Mouse (Mus musculus) limb, embryonic 10.5 days (tissue): ENCODE results near the gene Scn3b. TPM values are rescaled to one million over a fixed set of nuclear protein-coding genes. Genes with fewer than 3 reads are reported as not detected.

Experiments
- DNase-seq: peaks from one replicate; pipeline ENCODE4 v3.0.0-alpha.2; 2017; ENCODE audit warnings: low spot score
- H3K27ac ChIP-seq: fragments of 300-500 bp; sonication (generic); 2 replicates; pipeline ENCODE4 v1.5.1; 2016; ENCODE audit warnings: mild to moderate bottlenecking
- H3K27me3 ChIP-seq: fragments of 300-500 bp; sonication (generic); 2 replicates; pipeline ENCODE4 v1.6.1; 2016; ENCODE audit warnings: low read depth, mild to moderate bottlenecking; ENCODE audit not compliant: poor library complexity, severe bottlenecking
- H3K36me3 ChIP-seq: fragments of 300-500 bp; sonication (generic); 2 replicates; pipeline ENCODE4 v1.6.1; 2016; ENCODE audit warnings: mild to moderate bottlenecking, moderate library complexity
- H3K4me1 ChIP-seq: fragments of 300-500 bp; sonication (generic); 2 replicates; pipeline ENCODE4 v1.6.1; 2016
- H3K4me3 ChIP-seq: fragments of 300-500 bp; sonication (generic); 2 replicates; pipeline ENCODE4 v1.5.1; 2016; ENCODE audit warnings: mild to moderate bottlenecking, moderate library complexity
- H3K9me3 ChIP-seq: fragments of 300-500 bp; sonication (generic); replicated peaks from 2 replicates; pipeline ENCODE4 v1.6.1; 2016; ENCODE audit warnings: mild to moderate bottlenecking
- WGBS: fragments of 180-500 bp; shearing (Covaris S2); methylation state at CpG from one replicate; pipeline ENCODE4 v1.1.7; 2016; 5-methylcytosine and 5-hydroxymethylcytosine counted together
- polyA plus RNA-seq: library from polyadenylated mRNA; unstranded; fragments of >200 nt; fragmentation: Nextera tagmentation; extraction: Ambion mirVana; gene quantifications from 2 replicates; pipeline ENCODE4 v1.2.1, GENCODE M21; 2016

Scn3b gene
- polyA plus RNA-seq, 1 experiment from 2014 or later = 0.15 TPM

DNA sequence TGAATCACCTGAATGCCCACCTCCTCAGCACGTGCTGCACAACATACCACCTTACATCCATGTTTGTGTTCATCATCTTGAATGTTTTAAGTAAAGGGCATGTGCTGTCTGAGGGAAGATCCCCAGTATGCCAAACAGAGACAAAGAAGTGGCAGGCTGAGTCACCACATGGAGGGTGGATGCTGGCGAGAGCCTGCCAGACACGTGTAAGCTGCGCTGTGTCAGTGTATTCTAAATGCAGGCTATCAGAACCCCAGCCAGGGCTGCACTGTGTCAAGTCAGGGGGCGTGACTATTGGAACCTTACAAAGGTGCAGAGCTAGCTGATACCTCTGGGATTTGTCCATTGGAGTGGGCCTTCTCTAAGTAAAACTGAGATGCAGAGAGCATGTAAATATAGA lies 32.5 kb downstream of the Scn3b start:
- no peak overlapping the region for H3K27ac ChIP-seq
- H3K9me3 ChIP-seq = no peaks in the 10 kb centered on the region
- H3K4me3 ChIP-seq = no peak overlapping the region
- DNase-seq = no peak
- no peaks in the 10 kb centered on the region for H3K27me3 ChIP-seq
- H3K4me1 ChIP-seq = no peaks in the 10 kb centered on the region
- WGBS = 91% methylated on average over 5 of the region's 5 CpGs
- H3K36me3 ChIP-seq = peaks cover 37% of the 10 kb centered on the region

DNA sequence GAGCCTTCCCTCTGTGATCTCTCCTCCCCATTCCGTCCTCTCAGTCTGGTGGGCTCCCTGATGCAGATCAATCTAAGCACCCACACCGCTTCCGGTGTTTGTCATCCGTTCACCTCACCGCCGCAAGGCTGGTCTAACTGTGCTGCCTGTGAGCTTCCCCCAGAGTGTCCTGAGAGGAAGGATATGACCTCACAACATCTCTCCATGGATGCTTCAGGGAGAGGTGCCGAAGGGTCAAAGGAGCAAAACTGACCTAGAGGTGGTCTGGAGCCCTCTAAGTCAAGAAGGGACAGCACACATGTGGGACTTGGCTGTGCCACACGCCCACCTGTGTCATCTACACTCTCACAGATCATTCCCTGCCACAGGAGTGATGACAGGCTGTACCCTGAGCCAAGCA lies 33.4 kb downstream of the Scn3b start:
- H3K4me1 ChIP-seq = no peaks in the 10 kb centered on the region
- 94% methylated on average over 8 of the region's 8 CpGs for WGBS
- H3K4me3 ChIP-seq = no peak overlapping the region
- no peaks in the 10 kb centered on the region for H3K27me3 ChIP-seq
- DNase-seq = no peak
- peaks cover 46% of the 10 kb centered on the region for H3K36me3 ChIP-seq
- no peak overlapping the region for H3K27ac ChIP-seq
- no peaks in the 10 kb centered on the region for H3K9me3 ChIP-seq

- WGBS = 90% methylated on average over 8 of the region's 8 CpGs
- DNase-seq = no peak
- no peaks in the 10 kb centered on the region for H3K27me3 ChIP-seq
- no peaks in the 10 kb centered on the region for H3K4me1 ChIP-seq
- no peaks in the 10 kb centered on the region for H3K9me3 ChIP-seq
- H3K27ac ChIP-seq = no peak overlapping the region
- H3K36me3 ChIP-seq = peaks cover 49% of the 10 kb centered on the region
- H3K4me3 ChIP-seq = no peak overlapping the region
These were observed 35.2 kb downstream of the Scn3b start for GRCm38 (mm10) chr9:40304243-40304642.

DNA sequence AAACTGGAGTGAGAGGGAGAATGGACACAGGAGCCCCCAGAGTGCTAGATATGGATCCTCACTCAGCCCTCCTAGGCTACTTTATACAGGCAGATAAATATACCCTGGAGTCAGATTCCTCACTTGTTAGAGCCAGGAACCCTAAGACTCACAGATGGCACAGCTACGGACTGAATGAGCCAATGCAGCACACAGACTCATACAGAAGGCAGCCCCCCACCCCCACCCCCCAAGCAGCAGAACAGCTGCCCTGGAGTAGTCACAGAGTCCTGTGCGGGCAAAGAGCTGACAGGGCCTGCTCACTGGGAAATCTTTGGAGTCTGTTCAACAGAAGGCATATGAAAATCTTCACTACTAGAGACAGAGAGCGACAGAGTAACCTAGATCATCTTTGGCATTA lies 38.3 kb downstream of the Scn3b start:
- H3K27me3 ChIP-seq = no peaks in the 10 kb centered on the region
- no peak overlapping the region for H3K4me3 ChIP-seq
- peaks cover 43% of the 10 kb centered on the region for H3K36me3 ChIP-seq
- H3K27ac ChIP-seq = no peak overlapping the region
- no peak for DNase-seq
- 91% methylated on average over 3 of the region's 3 CpGs for WGBS
- no peaks in the 10 kb centered on the region for H3K4me1 ChIP-seq
- H3K9me3 ChIP-seq = no peaks in the 10 kb centered on the region

- WGBS = 91% methylated on average over 6 of the region's 6 CpGs
- DNase-seq = no peak
- Histone ChIP-seq H3K27me3 (no peaks in the 10 kb centered on the region), H3K4me3 (no peak overlapping the region), H3K27ac (no peak overlapping the region), H3K9me3 (no peaks in the 10 kb centered on the region), H3K36me3 (peaks cover 33% of the 10 kb centered on the region), H3K4me1 (no peaks in the 10 kb centered on the region)
These were observed 40.9 kb downstream of the Scn3b start for GRCm38 (mm10) chr9:40309876-40310275.

- Histone ChIP-seq H3K27me3 (no peaks in the 10 kb centered on the region), H3K9me3 (no peaks in the 10 kb centered on the region), H3K36me3 (peaks cover 15% of the 10 kb centered on the region), H3K4me3 (no peak overlapping the region), H3K27ac (no peak overlapping the region), H3K4me1 (no peaks in the 10 kb centered on the region)
- WGBS = 75% methylated on average over 9 of the region's 9 CpGs
- no peak for DNase-seq
These were observed 42.8 kb downstream of the Scn3b start for GRCm38 (mm10) chr9:40311813-40312212.

GRCm38 (mm10) chr9:40316865-40317660 lies 48.0 kb downstream of the Scn3b start:
- WGBS = 92% methylated on average over 9 of the region's 9 CpGs
- Histone ChIP-seq H3K4me3 (no peak overlapping the region), H3K27me3 (no peaks in the 10 kb centered on the region), H3K4me1 (peaks cover 26% of the 10 kb centered on the region), H3K27ac (no peak overlapping the region), H3K36me3 (no peaks in the 10 kb centered on the region; the same call in 1 of the 2 replicates), H3K9me3 (no peaks in the 10 kb centered on the region)
- DNase-seq = no peak

GRCm38 (mm10) chr9:40317735-40318134 lies 48.7 kb downstream of the Scn3b start:
- H3K36me3 ChIP-seq = no peaks in the 10 kb centered on the region; the same call in 1 of the 2 replicates
- no peak overlapping the region for H3K4me3 ChIP-seq
- no peak for DNase-seq
- H3K27me3 ChIP-seq = no peaks in the 10 kb centered on the region
- H3K4me1 ChIP-seq = peaks cover 26% of the 10 kb centered on the region
- H3K27ac ChIP-seq = no peak overlapping the region
- WGBS = 93% methylated on average over 4 of the region's 4 CpGs
- no peaks in the 10 kb centered on the region for H3K9me3 ChIP-seq

DNA sequence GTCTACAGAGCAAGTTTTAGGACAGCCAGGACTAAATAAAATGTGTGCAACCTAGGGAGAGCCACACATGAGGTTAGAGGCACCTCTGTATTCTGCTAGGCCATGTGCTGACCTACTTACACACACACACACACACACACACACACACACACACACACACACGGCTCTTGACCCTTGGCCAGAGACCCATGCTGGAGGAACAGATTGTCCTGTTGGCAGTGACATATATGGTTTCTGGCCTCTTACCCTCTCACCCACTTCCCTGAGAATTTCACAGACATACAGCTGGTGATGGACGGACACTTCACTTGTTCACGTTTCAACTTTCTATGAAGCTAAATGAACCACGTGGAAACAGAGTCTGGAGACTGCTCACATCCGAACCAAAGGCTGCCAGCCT lies 49.8 kb downstream of the Scn3b start:
- no peak overlapping the region for H3K4me3 ChIP-seq
- no peaks in the 10 kb centered on the region for H3K27me3 ChIP-seq
- no peak for DNase-seq
- peaks cover 26% of the 10 kb centered on the region for H3K4me1 ChIP-seq
- no peak overlapping the region for H3K27ac ChIP-seq
- H3K9me3 ChIP-seq = no peaks in the 10 kb centered on the region
- no peaks in the 10 kb centered on the region; the same call in 1 of the 2 replicates for H3K36me3 ChIP-seq
- WGBS = 83% methylated on average over 5 of the region's 5 CpGs

- Histone ChIP-seq H3K36me3 (no peaks in the 10 kb centered on the region), H3K9me3 (no peaks in the 10 kb centered on the region), H3K4me1 (peaks cover 29% of the 10 kb centered on the region), H3K4me3 (peak overlapping the region; percentile 13; the same call in 1 of the 2 replicates), H3K27me3 (no peaks in the 10 kb centered on the region), H3K27ac (peak overlapping the region; percentile 84)
- WGBS = 91% methylated on average over 8 of the region's 8 CpGs
- DNase-seq = no peak
These were observed 51.4 kb downstream of the Scn3b start for GRCm38 (mm10) chr9:40320405-40320804.

GRCm38 (mm10) chr9:40320879-40321667 lies 52.1 kb downstream of the Scn3b start:
- peaks cover 35% of the 10 kb centered on the region for H3K4me1 ChIP-seq
- H3K27ac ChIP-seq = peak overlapping the region; percentile 84
- H3K4me3 ChIP-seq = peak overlapping the region; percentile 13; the same call in 1 of the 2 replicates
- peak; percentile 78 for DNase-seq
- H3K27me3 ChIP-seq = no peaks in the 10 kb centered on the region
- H3K9me3 ChIP-seq = no peaks in the 10 kb centered on the region
- H3K36me3 ChIP-seq = no peaks in the 10 kb centered on the region
- 63% methylated on average over 12 of the region's 12 CpGs for WGBS

DNA sequence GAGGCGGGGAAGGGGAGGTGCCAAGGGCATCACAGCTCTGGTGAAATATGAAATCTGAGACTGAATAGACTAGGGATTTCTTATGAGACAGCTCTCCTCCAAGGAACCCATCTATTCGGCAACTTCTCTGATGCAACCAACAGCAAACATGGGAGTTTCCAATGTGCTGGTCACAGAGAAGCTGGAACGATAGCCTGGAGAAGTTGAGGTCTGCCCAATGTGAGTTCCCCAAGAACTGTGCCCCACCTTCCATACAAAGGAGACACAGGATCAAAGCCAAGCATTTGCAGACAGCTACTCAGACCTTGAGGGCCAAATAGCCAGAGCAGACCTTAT lies 52.6 kb downstream of the Scn3b start:
- DNase-seq = no peak
- H3K27me3 ChIP-seq = no peaks in the 10 kb centered on the region
- WGBS = 75% methylated on average over 3 of the region's 3 CpGs
- H3K9me3 ChIP-seq = no peaks in the 10 kb centered on the region
- H3K4me1 ChIP-seq = peaks cover 41% of the 10 kb centered on the region
- H3K36me3 ChIP-seq = no peaks in the 10 kb centered on the region
- no peak overlapping the region for H3K4me3 ChIP-seq
- peak overlapping the region; percentile 84 for H3K27ac ChIP-seq

- H3K36me3 ChIP-seq = no peaks in the 10 kb centered on the region
- H3K9me3 ChIP-seq = no peaks in the 10 kb centered on the region
- no peak for DNase-seq
- no peak overlapping the region for H3K4me3 ChIP-seq
- H3K4me1 ChIP-seq = peaks cover 42% of the 10 kb centered on the region
- over 99% methylated on average over 3 of the region's 3 CpGs for WGBS
- H3K27ac ChIP-seq = no peak overlapping the region
- H3K27me3 ChIP-seq = no peaks in the 10 kb centered on the region
These were observed 53.4 kb downstream of the Scn3b start for GRCm38 (mm10) chr9:40322372-40322771.
